Mouse (Mus musculus): Measurements from ENCODE around the gene Psmd4. TPM values are rescaled to one million over a fixed set of nuclear protein-coding genes. Genes with fewer than 3 reads are reported as not detected.
"Not testable (repeated sequence)": the region's sequence is repeated elsewhere in the genome, so short reads cannot be mapped to it uniquely, and the experiment has no call there.

The Psmd4 gene
- polyA plus RNA-seq, 1 experiment, result 286 TPM

GRCm38 (mm10) chr3:95047914-95048313 lies 5.5 kb upstream of the Psmd4 start:
- H3K9ac ChIP-seq (ENCODE audit: low read depth, poor library complexity, severe bottlenecking), result no peak overlapping the region
- H3K4me3 ChIP-seq (ENCODE audit: low read depth, low read length), result no peak overlapping the region
- no peaks in the 10 kb centered on the region for H3K36me3 ChIP-seq (ENCODE audit: control insufficient read depth, insufficient read depth, low read length, poor library complexity, severe bottlenecking)
- H3K9me3 ChIP-seq (replicated peaks; ENCODE audit: control insufficient read depth, insufficient read depth, low read length, poor library complexity, severe bottlenecking), result no peaks in the 10 kb centered on the region
- no peaks in the 10 kb centered on the region for H3K27me3 ChIP-seq (ENCODE audit: control insufficient read depth, insufficient read depth, low read length, poor library complexity, severe bottlenecking)
- no peaks in the 10 kb centered on the region for H3K4me1 ChIP-seq (ENCODE audit: control insufficient read depth, insufficient read depth, low read length)
- TF ChIP-seq EP300 (IDR thresholded peaks at IDR 0.05; ENCODE audit: insufficient read depth, low read depth, low read length) (no peak), CTCF (IDR thresholded peaks at IDR 0.05; ENCODE audit: low read depth, low read length) (no peak), POLR2A (IDR thresholded peaks at IDR 0.05; ENCODE audit: insufficient read depth, low read length) (no peak)
- H3K27ac ChIP-seq (ENCODE audit: insufficient read depth, low read length), result no peak overlapping the region

DNA sequence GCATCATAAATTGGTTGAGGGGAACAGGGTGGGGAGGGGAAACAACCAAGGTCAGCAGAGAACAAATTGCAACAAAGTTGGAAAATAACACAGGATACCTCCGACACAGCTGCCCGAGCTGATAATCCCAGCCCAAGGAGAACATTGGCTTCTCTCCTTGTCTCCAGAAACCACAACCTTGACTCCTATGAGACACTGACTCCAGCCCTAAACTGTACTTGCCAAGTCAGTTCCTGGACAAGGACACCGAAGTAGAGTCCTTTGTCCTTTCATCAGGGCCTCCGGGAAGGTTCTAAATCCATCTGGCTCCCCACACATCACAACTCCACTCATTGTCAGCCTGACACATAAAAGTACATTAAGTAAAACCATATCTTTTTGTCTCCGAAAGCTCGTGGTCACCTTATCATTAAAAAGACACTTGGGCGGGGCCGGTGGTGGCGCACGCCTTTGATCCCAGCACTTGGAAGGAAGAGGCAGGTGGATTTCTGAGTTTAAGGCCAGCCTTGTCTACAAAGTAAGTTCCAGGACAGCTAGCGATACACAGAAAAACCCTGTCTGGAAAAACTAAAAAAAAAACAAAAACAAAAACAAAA lies 4.1 kb upstream of the Psmd4 start:
- H3K4me3 ChIP-seq (ENCODE audit: low read depth, low read length), result no peak overlapping the region
- no peaks in the 10 kb centered on the region for H3K9me3 ChIP-seq (replicated peaks; ENCODE audit: control insufficient read depth, insufficient read depth, low read length, poor library complexity, severe bottlenecking)
- no peaks in the 10 kb centered on the region for H3K36me3 ChIP-seq (ENCODE audit: control insufficient read depth, insufficient read depth, low read length, poor library complexity, severe bottlenecking)
- no peaks in the 10 kb centered on the region for H3K27me3 ChIP-seq (ENCODE audit: control insufficient read depth, insufficient read depth, low read length, poor library complexity, severe bottlenecking)
- TF ChIP-seq POLR2A (IDR thresholded peaks at IDR 0.05; ENCODE audit: insufficient read depth, low read length) (no peak), CTCF (IDR thresholded peaks at IDR 0.05; ENCODE audit: low read depth, low read length) (no peak), EP300 (IDR thresholded peaks at IDR 0.05; ENCODE audit: insufficient read depth, low read depth, low read length) (no peak)
- no peak overlapping the region for H3K9ac ChIP-seq (ENCODE audit: low read depth, poor library complexity, severe bottlenecking)
- no peak overlapping the region for H3K27ac ChIP-seq (ENCODE audit: insufficient read depth, low read length)
- H3K4me1 ChIP-seq (ENCODE audit: control insufficient read depth, insufficient read depth, low read length), result no peaks in the 10 kb centered on the region

- TF ChIP-seq POLR2A (IDR thresholded peaks at IDR 0.05; ENCODE audit: insufficient read depth, low read length) (no peak), CTCF (IDR thresholded peaks at IDR 0.05; ENCODE audit: low read depth, low read length) (no peak), EP300 (IDR thresholded peaks at IDR 0.05; ENCODE audit: insufficient read depth, low read depth, low read length) (no peak)
- 0 out of 2 replicates have a peak overlapping the region, but pooled peaks have one; percentile 37 for H3K9ac ChIP-seq (ENCODE audit: low read depth, poor library complexity, severe bottlenecking)
- no peaks in the 10 kb centered on the region for H3K27me3 ChIP-seq (ENCODE audit: control insufficient read depth, insufficient read depth, low read length, poor library complexity, severe bottlenecking)
- H3K27ac ChIP-seq (ENCODE audit: insufficient read depth, low read length), result no peak overlapping the region
- H3K4me1 ChIP-seq (ENCODE audit: control insufficient read depth, insufficient read depth, low read length), result no peaks in the 10 kb centered on the region
- no peaks in the 10 kb centered on the region for H3K9me3 ChIP-seq (replicated peaks; ENCODE audit: control insufficient read depth, insufficient read depth, low read length, poor library complexity, severe bottlenecking)
- H3K4me3 ChIP-seq (ENCODE audit: low read depth, low read length), result no peak overlapping the region
- peaks cover 8% of the 10 kb centered on the region for H3K36me3 ChIP-seq (ENCODE audit: control insufficient read depth, insufficient read depth, low read length, poor library complexity, severe bottlenecking)
Observed at GRCm38 (mm10) chr3:95043251-95043650, 837 bp upstream of the Psmd4 start.

DNA sequence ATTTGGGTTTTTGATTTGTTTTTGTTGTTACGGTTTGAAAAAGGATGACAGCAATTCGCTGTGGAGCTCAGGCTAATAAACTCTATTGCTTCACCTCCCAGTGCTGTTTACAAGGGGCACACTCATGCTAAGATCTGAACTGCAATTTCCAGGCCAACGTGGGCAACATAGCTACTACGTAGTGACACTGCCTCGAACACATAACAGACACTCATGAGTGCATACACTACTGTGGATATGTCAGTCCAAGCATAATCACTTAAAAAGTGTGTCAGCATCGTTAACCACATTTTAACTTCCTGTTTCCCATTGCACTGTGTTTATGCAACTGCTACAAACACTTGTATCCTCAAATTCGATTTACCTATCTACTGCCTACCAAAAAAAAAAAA lies 420 bp upstream of the Psmd4 start:
- Histone ChIP-seq H3K4me1 (ENCODE audit: control insufficient read depth, insufficient read depth, low read length) (no peaks in the 10 kb centered on the region), H3K27ac (ENCODE audit: insufficient read depth, low read length) (no peak overlapping the region), H3K4me3 (ENCODE audit: low read depth, low read length) (peak overlapping the region; percentile 48), H3K9ac (ENCODE audit: low read depth, poor library complexity, severe bottlenecking) (peak overlapping the region; percentile 37; the same call in 1 of the 2 replicates), H3K27me3 (ENCODE audit: control insufficient read depth, insufficient read depth, low read length, poor library complexity, severe bottlenecking) (no peaks in the 10 kb centered on the region), H3K36me3 (ENCODE audit: control insufficient read depth, insufficient read depth, low read length, poor library complexity, severe bottlenecking) (peaks cover 9% of the 10 kb centered on the region), H3K9me3 (replicated peaks; ENCODE audit: control insufficient read depth, insufficient read depth, low read length, poor library complexity, severe bottlenecking) (no peaks in the 10 kb centered on the region)
- TF ChIP-seq POLR2A (IDR thresholded peaks at IDR 0.05; ENCODE audit: insufficient read depth, low read length) (no peak), CTCF (IDR thresholded peaks at IDR 0.05; ENCODE audit: low read depth, low read length) (no peak)

- peaks cover 14% of the 10 kb centered on the region for H3K36me3 ChIP-seq (ENCODE audit: control insufficient read depth, insufficient read depth, low read length, poor library complexity, severe bottlenecking)
Observed at GRCm38 (mm10) chr3:95041625-95042024, 789 bp downstream of the Psmd4 start.

DNA sequence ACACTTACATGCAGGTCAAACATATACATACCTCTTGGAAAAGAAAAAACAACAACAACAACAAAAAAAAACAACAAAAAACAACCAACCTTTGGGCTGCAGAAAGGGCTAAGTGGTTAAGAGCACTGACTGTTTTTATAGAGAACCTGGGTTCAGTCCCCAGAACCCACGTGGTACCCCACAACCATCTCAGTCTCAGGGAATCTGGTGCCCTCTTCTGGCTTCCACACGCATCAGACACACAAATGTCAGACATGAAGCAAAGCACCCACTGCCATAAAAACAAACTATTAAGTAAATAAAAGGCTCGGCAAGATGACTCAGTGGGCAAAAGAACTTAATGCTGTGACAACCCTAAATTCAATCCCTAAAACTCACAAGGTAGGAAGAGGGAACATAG lies 12.5 kb downstream of the Psmd4 start:
- TF ChIP-seq EP300 (IDR thresholded peaks at IDR 0.05; ENCODE audit: insufficient read depth, low read depth, low read length), result no peak
- no peak for TF ChIP-seq CTCF (IDR thresholded peaks at IDR 0.05; ENCODE audit: low read depth, low read length)
- TF ChIP-seq POLR2A (IDR thresholded peaks at IDR 0.05; ENCODE audit: insufficient read depth, low read length), result no peak
- Histone ChIP-seq H3K27me3 (ENCODE audit: control insufficient read depth, insufficient read depth, low read length, poor library complexity, severe bottlenecking) (no peaks in the 10 kb centered on the region), H3K9ac (ENCODE audit: low read depth, poor library complexity, severe bottlenecking) (no peak overlapping the region), H3K27ac (ENCODE audit: insufficient read depth, low read length) (no peak overlapping the region), H3K36me3 (ENCODE audit: control insufficient read depth, insufficient read depth, low read length, poor library complexity, severe bottlenecking) (peaks cover 37% of the 10 kb centered on the region), H3K4me3 (ENCODE audit: low read depth, low read length) (no peak overlapping the region), H3K9me3 (replicated peaks; ENCODE audit: control insufficient read depth, insufficient read depth, low read length, poor library complexity, severe bottlenecking) (no peaks in the 10 kb centered on the region), H3K4me1 (ENCODE audit: control insufficient read depth, insufficient read depth, low read length) (no peaks in the 10 kb centered on the region)

More at GRCm38 (mm10) chr3:95041625-95042024, 789 bp downstream of the Psmd4 start:
- Histone ChIP-seq H3K9me3 (replicated peaks; ENCODE audit: control insufficient read depth, insufficient read depth, low read length, poor library complexity, severe bottlenecking) (no peaks in the 10 kb centered on the region), H3K27ac (ENCODE audit: insufficient read depth, low read length) (no peak overlapping the region), H3K27me3 (ENCODE audit: control insufficient read depth, insufficient read depth, low read length, poor library complexity, severe bottlenecking) (no peaks in the 10 kb centered on the region), H3K9ac (ENCODE audit: low read depth, poor library complexity, severe bottlenecking) (peak overlapping the region; percentile 96), H3K4me3 (ENCODE audit: low read depth, low read length) (peak overlapping the region; percentile 95; the same call in 1 of the 2 replicates), H3K4me1 (ENCODE audit: control insufficient read depth, insufficient read depth, low read length) (no peaks in the 10 kb centered on the region)
- TF ChIP-seq CTCF (IDR thresholded peaks at IDR 0.05; ENCODE audit: low read depth, low read length) (no peak), POLR2A (IDR thresholded peaks at IDR 0.05; ENCODE audit: insufficient read depth, low read length) (no peak), EP300 (IDR thresholded peaks at IDR 0.05; ENCODE audit: insufficient read depth, low read depth, low read length) (no peak)

GRCm38 (mm10) chr3:95029291-95029827 lies 13.1 kb downstream of the Psmd4 start:
- not testable (repeated sequence) for H3K27me3 ChIP-seq (ENCODE audit: control insufficient read depth, insufficient read depth, low read length, poor library complexity, severe bottlenecking); H3K9ac ChIP-seq (ENCODE audit: low read depth, poor library complexity, severe bottlenecking); H3K4me3 ChIP-seq (ENCODE audit: low read depth, low read length); H3K9me3 ChIP-seq (replicated peaks; ENCODE audit: control insufficient read depth, insufficient read depth, low read length, poor library complexity, severe bottlenecking); H3K4me1 ChIP-seq (ENCODE audit: control insufficient read depth, insufficient read depth, low read length); H3K27ac ChIP-seq (ENCODE audit: insufficient read depth, low read length)
- peaks cover 31% of the 10 kb centered on the region for H3K36me3 ChIP-seq (ENCODE audit: control insufficient read depth, insufficient read depth, low read length, poor library complexity, severe bottlenecking)
